Mouse (Mus musculus) liver, adult 2 months (tissue): ENCODE results near the gene Cpa4. TPM values are rescaled to one million over a fixed set of nuclear protein-coding genes. Genes with fewer than 3 reads are reported as not detected.

ENCODE experiments used
- DNase-seq: peaks from one replicate; pipeline ENCODE4 v3.0.0-alpha.2; 2011; ENCODE audit warnings: low read depth, low spot score; ENCODE audit errors: extremely low read depth
- H3K27ac ChIP-seq: fragments of 200-500 bp; replicated peaks from 2 replicates; pipeline ENCODE4 v1.5.1; 2012; ENCODE audit warnings: low read depth, mild to moderate bottlenecking, control low read depth, inconsistent platforms, low read length; ENCODE audit not compliant: insufficient read depth
- H3K27me3 ChIP-seq: fragments of 200-500 bp; 2 replicates; pipeline ENCODE4 v1.6.1; 2012; ENCODE audit warnings: mild to moderate bottlenecking, moderate library complexity, low read length, inconsistent platforms; ENCODE audit not compliant: control insufficient read depth, insufficient read depth
- H3K36me3 ChIP-seq: fragments of 200-500 bp; 2 replicates; pipeline ENCODE4 v1.6.1; 2012; ENCODE audit warnings: low read length, inconsistent platforms; ENCODE audit not compliant: control insufficient read depth, insufficient read depth
- H3K4me1 ChIP-seq: fragments of 200-500 bp; 2 replicates; pipeline ENCODE4 v1.6.1; 2011; ENCODE audit warnings: low read length; ENCODE audit not compliant: control insufficient read depth, insufficient read depth
- H3K4me3 ChIP-seq: fragments of 200-500 bp; 2 replicates; pipeline ENCODE4 v1.5.1; 2011; ENCODE audit warnings: low read depth, mild to moderate bottlenecking, control low read depth, low read length, moderate library complexity; ENCODE audit not compliant: insufficient read depth
- H3K79me2 ChIP-seq: fragments of 200-500 bp; 2 replicates; pipeline ENCODE4 v1.6.1; 2012; ENCODE audit warnings: inconsistent platforms, mild to moderate bottlenecking, low read length, moderate library complexity; ENCODE audit not compliant: control insufficient read depth, insufficient read depth
- H3K9ac ChIP-seq: fragments of 200-500 bp; 2 replicates; pipeline ENCODE4 v1.6.1; 2012; ENCODE audit warnings: low read depth, mild to moderate bottlenecking, control low read depth, inconsistent platforms, low read length
- CTCF ChIP-seq: fragments of 200-500 bp; IDR thresholded peaks from 2 replicates; pipeline ENCODE4 v1.5.1; 2011; ENCODE audit warnings: low read depth, low read length, control low read depth
- POLR2A ChIP-seq: fragments of 200-500 bp; IDR thresholded peaks from 2 replicates; pipeline ENCODE4 v1.6.1; 2011; ENCODE audit warnings: low read length, control low read depth; ENCODE audit not compliant: insufficient read depth; ENCODE audit errors: extremely low read depth
- WGBS: fragments of 180-500 bp; shearing (Covaris S2); methylation state at CpG from one replicate; pipeline ENCODE4 v1.1.7; 2018; 5-methylcytosine and 5-hydroxymethylcytosine counted together
- polyA plus RNA-seq: library from polyadenylated mRNA; depleted of rRNA; stranded (reverse); fragments of >200 nt; gene quantifications from 2 replicates; pipeline ENCODE4 v1.2.3, GENCODE M21; 2012; rRNA removed
- total RNA-seq: library from RNA; depleted of rRNA; stranded (reverse); fragments of >200 nt; gene quantifications from 2 replicates; pipeline ENCODE4 v1.2.3, GENCODE M21; 2014; rRNA removed

The Cpa4 gene
- total RNA-seq (not detected in 2 replicates), polyA plus RNA-seq (not detected in 2 replicates)

- H3K4me3 ChIP-seq = no peak within 1 kb of the TSS
- H3K27ac ChIP-seq = no peak within 1 kb of the TSS
- TF ChIP-seq POLR2A = no peak
- TF ChIP-seq CTCF = no peak
- no peaks in the 10 kb centered on the region for H3K36me3 ChIP-seq
- no peaks in the 10 kb centered on the region for H3K79me2 ChIP-seq
- DNase-seq = no peak
- peaks cover 8% of the 10 kb centered on the region; the same call in 1 of the 2 replicates for H3K4me1 ChIP-seq
- 90% methylated on average over 5 of the region's 5 CpGs for WGBS
- H3K9ac ChIP-seq = no peak within 1 kb of the TSS
- no peaks in the 10 kb centered on the region for H3K27me3 ChIP-seq
These were observed at the start of gene Cpa4 for GRCm38 (mm10) chr6:30568069-30568468. Gene Cpa4 (plus strand): TSS chr6:30568369.

GRCm38 (mm10) chr6:30520400-30520799, 47.8 kb upstream of the Cpa4 start:
- no peaks in the 10 kb centered on the region for H3K4me1 ChIP-seq
- H3K27ac ChIP-seq = no peak overlapping the region
- H3K27me3 ChIP-seq = no peaks in the 10 kb centered on the region
- H3K79me2 ChIP-seq = no peaks in the 10 kb centered on the region
- 69% methylated on average over 11 of the region's 11 CpGs for WGBS
- H3K9ac ChIP-seq = no peak overlapping the region
- no peak for DNase-seq
- H3K4me3 ChIP-seq = no peak overlapping the region
- no peaks in the 10 kb centered on the region for H3K36me3 ChIP-seq
- TF ChIP-seq POLR2A (no peak), CTCF (no peak)

- peak; percentile 61 for DNase-seq
- no peaks in the 10 kb centered on the region for H3K79me2 ChIP-seq
- no peaks in the 10 kb centered on the region for H3K27me3 ChIP-seq
- no peak for TF ChIP-seq POLR2A
- no peak for TF ChIP-seq CTCF
- no peak overlapping the region for H3K27ac ChIP-seq
- no peak overlapping the region for H3K4me3 ChIP-seq
- H3K36me3 ChIP-seq = no peaks in the 10 kb centered on the region
- WGBS = 43% methylated on average over 7 of the region's 7 CpGs
- H3K4me1 ChIP-seq = no peaks in the 10 kb centered on the region
- H3K9ac ChIP-seq = no peak overlapping the region
These were observed 42.5 kb upstream of the Cpa4 start for GRCm38 (mm10) chr6:30525456-30526332.

- no peaks in the 10 kb centered on the region for H3K27me3 ChIP-seq
- H3K27ac ChIP-seq = peak overlapping the region; percentile 31; the same call in 1 of the 2 replicates
- 72% methylated on average over 19 of the region's 19 CpGs for WGBS
- DNase-seq = no peak
- H3K36me3 ChIP-seq = no peaks in the 10 kb centered on the region
- H3K4me3 ChIP-seq = no peak overlapping the region
- no peak overlapping the region for H3K9ac ChIP-seq
- no peaks in the 10 kb centered on the region for H3K4me1 ChIP-seq
- TF ChIP-seq CTCF (no peak), POLR2A (no peak)
- no peaks in the 10 kb centered on the region for H3K79me2 ChIP-seq
These were observed 41.3 kb upstream of the Cpa4 start for GRCm38 (mm10) chr6:30526586-30527515.

GRCm38 (mm10) chr6:30528800-30529199, 39.4 kb upstream of the Cpa4 start:
- Histone ChIP-seq H3K36me3 (no peaks in the 10 kb centered on the region), H3K9ac (no peak overlapping the region), H3K27me3 (no peaks in the 10 kb centered on the region), H3K4me1 (no peaks in the 10 kb centered on the region), H3K4me3 (no peak overlapping the region), H3K79me2 (no peaks in the 10 kb centered on the region), H3K27ac (no peak overlapping the region)
- no peak for TF ChIP-seq POLR2A
- no peak for TF ChIP-seq CTCF
- no peak for DNase-seq
- WGBS = 75% methylated on average over 6 of the region's 6 CpGs
